Mouse (Mus musculus) stomach, embryonic 14.5 days (tissue): ENCODE measurements at regions not wholly inside any gene's neighbourhood (a gene's known extent, or its start where the extent isn't known, plus 50 kb on each side); places are given as distances from the start of the nearest gene placed in this dataset.

Source experiments
- ATAC-seq: fragments of 200-750 bp; cut with Nextera tagmentation; 2 replicates; pipeline ENCODE4 v1.8.0; 2017; ENCODE audit warnings: low read depth, moderate TSS enrichment; ENCODE audit not compliant: insufficient number of reproducible peaks, insufficient read depth, low FRiP score
- H3K27ac ChIP-seq: fragments of 300-500 bp; sonication (generic); 2 replicates; pipeline ENCODE4 v1.5.1; 2014; ENCODE audit warnings: mild to moderate bottlenecking, low read length, moderate library complexity, mixed read lengths
- H3K27me3 ChIP-seq: fragments of 300-500 bp; sonication (generic); 2 replicates; pipeline ENCODE4 v1.6.1; 2014; ENCODE audit warnings: low read length, control low read depth, mixed read lengths; ENCODE audit not compliant: control insufficient read depth, insufficient read depth
- H3K36me3 ChIP-seq: fragments of 300-500 bp; sonication (generic); 2 replicates; pipeline ENCODE4 v1.6.1; 2014; ENCODE audit warnings: mild to moderate bottlenecking, control low read depth, low read length, moderate library complexity, mixed read lengths; ENCODE audit not compliant: control insufficient read depth, insufficient read depth
- H3K4me1 ChIP-seq: fragments of 300-500 bp; sonication (generic); 2 replicates; pipeline ENCODE4 v1.6.1; 2014; ENCODE audit warnings: low read length, control low read depth, mixed read lengths; ENCODE audit not compliant: control insufficient read depth, insufficient read depth
- H3K4me2 ChIP-seq: fragments of 300-500 bp; sonication (generic); replicated peaks from 2 replicates; pipeline ENCODE4 v1.6.1; 2014; ENCODE audit warnings: low read depth, low read length, control low read depth
- H3K4me3 ChIP-seq: fragments of 300-500 bp; sonication (generic); 2 replicates; pipeline ENCODE4 v1.5.1; 2014; ENCODE audit warnings: low read depth, low read length, control low read depth
- H3K9ac ChIP-seq: fragments of 300-500 bp; sonication (generic); replicated peaks from 2 replicates; pipeline ENCODE4 v1.6.1; 2014; ENCODE audit warnings: low read depth, mild to moderate bottlenecking, control low read depth, low read length, moderate library complexity, mixed read lengths
- H3K9me3 ChIP-seq: fragments of 300-500 bp; sonication (generic); 2 replicates; pipeline ENCODE4 v1.6.1; 2016; ENCODE audit warnings: low read depth, low read length, control low read depth; ENCODE audit not compliant: control insufficient read depth
- WGBS: fragments of 180-500 bp; shearing (Covaris S2); extraction: QIAGEN DNeasy Blood & Tissue Kit; methylation state at CpG from one replicate; pipeline ENCODE4 v1.1.7; 2014; 5-methylcytosine and 5-hydroxymethylcytosine counted together

- peaks cover 3% of the 10 kb centered on the region; the same call in 1 of the 2 replicates for H3K4me1 ChIP-seq
- no peaks in the 10 kb centered on the region for H3K9me3 ChIP-seq
- WGBS, result 85% methylated on average over 5 of the region's 5 CpGs
- no peak overlapping the region for H3K4me3 ChIP-seq
- H3K4me2 ChIP-seq, result no peak overlapping the region
- no peaks in the 10 kb centered on the region for H3K36me3 ChIP-seq
- H3K9ac ChIP-seq, result no peak overlapping the region
- H3K27me3 ChIP-seq, result no peaks in the 10 kb centered on the region
- H3K27ac ChIP-seq, result no peak overlapping the region
- ATAC-seq, result no peak
These were observed 73.6 kb upstream of the Parp11 start for GRCm38 (mm10) chr6:127373052-127373451.

DNA sequence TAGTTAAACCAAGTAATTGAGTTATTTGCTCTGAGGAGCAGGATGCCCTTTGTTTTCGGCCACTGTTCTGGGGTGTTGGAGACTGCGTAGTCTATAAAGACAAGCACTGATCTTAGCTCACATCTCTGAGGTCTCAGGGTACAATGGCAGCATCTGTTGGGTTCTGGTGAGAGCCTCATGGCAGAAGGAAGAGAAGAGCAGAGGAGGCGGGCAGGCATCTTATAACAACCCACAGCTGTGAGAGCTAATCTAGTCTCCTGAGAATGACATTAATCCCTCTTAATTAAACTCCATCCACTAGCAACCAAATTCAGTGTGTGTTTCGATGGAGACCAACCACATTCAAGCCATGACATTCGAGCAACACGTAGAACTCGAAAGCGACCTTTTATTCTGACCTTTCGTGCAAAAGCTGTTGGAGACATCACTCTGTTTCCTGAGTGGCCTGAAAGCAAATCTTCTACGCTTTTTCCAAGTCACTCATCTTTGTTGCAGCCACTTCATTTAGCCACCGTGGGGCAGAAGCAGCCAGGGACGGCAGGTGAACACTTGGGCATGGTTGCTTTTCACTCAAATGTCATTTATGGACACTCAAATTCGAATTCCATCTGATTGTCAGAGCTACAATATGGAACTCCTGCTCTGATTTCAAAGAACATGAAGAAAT is 72.7 kb upstream of the Parp11 start:
- 82% methylated on average over 13 of the region's 13 CpGs for WGBS
- Histone ChIP-seq H3K9ac (no peak overlapping the region), H3K27me3 (no peaks in the 10 kb centered on the region), H3K27ac (no peak overlapping the region), H3K9me3 (no peaks in the 10 kb centered on the region), H3K36me3 (no peaks in the 10 kb centered on the region), H3K4me1 (peaks cover 3% of the 10 kb centered on the region; the same call in 1 of the 2 replicates), H3K4me3 (no peak overlapping the region), H3K4me2 (no peak overlapping the region)
- no peak for ATAC-seq

DNA sequence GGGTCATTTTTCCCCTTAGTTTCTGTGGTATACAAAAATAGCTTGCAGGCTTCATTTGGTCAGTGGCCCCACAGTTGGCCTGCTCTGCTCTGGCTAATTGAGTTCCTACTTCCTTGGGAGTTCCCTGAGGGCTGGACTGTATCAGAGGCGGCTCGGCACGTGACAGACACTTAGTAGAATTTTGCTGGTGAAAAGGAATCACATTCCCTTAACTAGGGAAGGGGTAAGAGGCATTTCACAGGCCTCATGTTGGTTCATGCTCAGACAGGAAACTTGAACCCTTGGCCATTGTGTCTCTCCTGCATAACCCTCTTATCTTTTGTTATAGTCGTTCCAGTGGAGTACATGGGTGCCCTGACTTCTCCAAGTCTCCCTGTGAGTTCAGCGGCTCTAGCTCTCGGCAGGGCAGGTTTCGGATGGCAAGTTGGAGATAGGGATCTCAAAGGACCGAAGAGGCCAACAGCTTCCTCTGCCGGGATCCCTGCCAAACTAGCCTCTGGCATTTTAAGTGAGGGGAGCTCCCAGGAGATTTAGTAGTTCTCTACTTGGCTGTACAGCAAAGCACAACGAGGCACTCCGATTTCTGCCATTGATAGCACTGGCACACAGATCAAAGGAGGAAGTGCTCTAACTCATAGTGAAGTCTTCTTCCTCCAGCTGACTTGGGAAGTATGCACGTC is 72.0 kb upstream of the Parp11 start:
- H3K4me2 ChIP-seq, result no peak overlapping the region
- H3K9me3 ChIP-seq, result no peaks in the 10 kb centered on the region
- ATAC-seq, result no peak
- no peak overlapping the region for H3K4me3 ChIP-seq
- H3K4me1 ChIP-seq, result peaks cover 3% of the 10 kb centered on the region; the same call in 1 of the 2 replicates
- H3K27me3 ChIP-seq, result no peaks in the 10 kb centered on the region
- no peak overlapping the region for H3K9ac ChIP-seq
- H3K36me3 ChIP-seq, result no peaks in the 10 kb centered on the region
- 52% methylated on average over 12 of the region's 12 CpGs for WGBS
- H3K27ac ChIP-seq, result no peak overlapping the region

GRCm38 (mm10) chr6:127375144-127375529 is 71.5 kb upstream of the Parp11 start:
- H3K9me3 ChIP-seq, result no peaks in the 10 kb centered on the region
- ATAC-seq, result no peak
- no peaks in the 10 kb centered on the region for H3K27me3 ChIP-seq
- WGBS, result 77% methylated on average over 2 of the region's 2 CpGs
- peaks cover 3% of the 10 kb centered on the region; the same call in 1 of the 2 replicates for H3K4me1 ChIP-seq
- H3K4me3 ChIP-seq, result no peak overlapping the region
- H3K36me3 ChIP-seq, result no peaks in the 10 kb centered on the region
- H3K4me2 ChIP-seq, result no peak overlapping the region
- no peak overlapping the region for H3K27ac ChIP-seq
- no peak overlapping the region for H3K9ac ChIP-seq

- Histone ChIP-seq H3K27me3 (no peaks in the 10 kb centered on the region), H3K9ac (no peak overlapping the region), H3K4me3 (no peak overlapping the region), H3K4me1 (peaks cover 3% of the 10 kb centered on the region; the same call in 1 of the 2 replicates), H3K36me3 (no peaks in the 10 kb centered on the region), H3K27ac (no peak overlapping the region), H3K4me2 (no peak overlapping the region), H3K9me3 (no peaks in the 10 kb centered on the region)
- WGBS, result 37% methylated on average over 8 of the region's 8 CpGs
- ATAC-seq, result peak; percentile 76; the same call in 1 of the 2 replicates
These were observed 70.9 kb upstream of the Parp11 start for GRCm38 (mm10) chr6:127375711-127376199.

DNA sequence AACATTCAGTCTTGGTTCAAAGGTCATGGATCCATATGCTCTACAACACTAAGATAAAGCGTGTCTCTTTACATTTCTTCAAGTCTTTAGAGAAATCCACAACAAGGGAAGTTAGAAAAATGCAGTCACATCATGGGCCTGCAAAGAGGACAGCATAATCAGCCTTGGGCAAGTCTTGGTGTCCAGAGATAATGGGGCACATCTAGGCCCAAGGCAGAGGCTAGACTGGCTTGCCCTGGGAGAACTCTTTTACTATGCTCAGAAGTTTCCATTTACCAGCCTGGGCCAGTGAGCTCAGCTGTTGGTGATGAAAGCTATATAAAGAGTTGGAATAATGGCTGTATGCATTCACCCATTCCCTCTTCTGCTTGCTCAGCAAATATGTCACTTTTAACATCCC is 67.9 kb upstream of the Parp11 start:
- H3K9me3 ChIP-seq, result no peaks in the 10 kb centered on the region
- H3K9ac ChIP-seq, result no peak overlapping the region
- no peaks in the 10 kb centered on the region for H3K27me3 ChIP-seq
- no peaks in the 10 kb centered on the region for H3K36me3 ChIP-seq
- H3K27ac ChIP-seq, result no peak overlapping the region
- no peak overlapping the region for H3K4me3 ChIP-seq
- peaks cover 3% of the 10 kb centered on the region; the same call in 1 of the 2 replicates for H3K4me1 ChIP-seq
- ATAC-seq, result no peak
- no peak overlapping the region for H3K4me2 ChIP-seq
- WGBS, result 98% methylated on average over 1 of the region's 1 CpGs

- Histone ChIP-seq H3K9ac (no peak overlapping the region), H3K4me2 (no peak overlapping the region), H3K4me3 (no peak overlapping the region), H3K4me1 (peaks cover 3% of the 10 kb centered on the region; the same call in 1 of the 2 replicates), H3K36me3 (no peaks in the 10 kb centered on the region), H3K27ac (no peak overlapping the region), H3K27me3 (no peaks in the 10 kb centered on the region), H3K9me3 (no peaks in the 10 kb centered on the region)
- 0 out of 2 replicates have a peak, but pooled peaks have one; percentile 34 for ATAC-seq
- WGBS, result 12% methylated on average over 4 of the region's 4 CpGs
These were observed 67.1 kb upstream of the Parp11 start for GRCm38 (mm10) chr6:127379511-127379910.

DNA sequence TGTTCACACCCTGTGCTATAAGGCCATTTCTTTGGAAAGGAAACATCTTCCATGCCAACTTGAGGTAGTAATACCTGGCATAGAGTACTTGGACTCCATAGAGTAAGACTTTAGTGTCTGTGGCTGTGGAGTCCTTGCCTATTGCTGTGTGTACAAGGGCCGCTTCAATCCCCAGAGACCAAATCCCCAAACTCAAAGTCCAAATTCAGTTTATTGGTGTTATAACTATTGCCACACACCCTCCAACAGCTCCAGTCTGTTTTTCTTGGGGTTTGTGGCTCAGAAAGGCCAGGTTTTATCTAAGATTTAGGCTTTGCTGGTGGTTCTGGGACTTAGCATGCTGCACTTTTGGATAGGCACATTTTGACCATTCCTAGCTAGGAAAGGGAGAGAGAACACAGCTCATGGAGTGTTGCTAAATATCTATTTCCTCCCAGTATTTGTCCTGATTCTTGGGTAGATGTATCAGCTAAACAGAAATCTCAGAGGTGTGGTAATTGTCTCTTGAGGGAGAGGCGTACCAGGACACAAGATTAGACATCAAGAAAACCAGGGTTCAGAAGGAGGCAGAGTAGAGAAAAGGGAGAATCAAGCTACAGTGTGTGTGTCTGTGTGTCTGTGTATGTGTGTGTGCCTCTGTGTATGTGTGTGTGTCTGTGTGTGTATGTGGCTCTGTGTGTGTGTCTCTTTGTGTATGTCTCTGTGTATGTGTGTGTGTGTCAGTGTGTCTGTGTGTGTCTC is 65.3 kb upstream of the Parp11 start:
- Histone ChIP-seq H3K4me3 (no peak overlapping the region), H3K27me3 (no peaks in the 10 kb centered on the region), H3K9me3 (no peaks in the 10 kb centered on the region), H3K4me1 (no peaks in the 10 kb centered on the region), H3K9ac (no peak overlapping the region), H3K27ac (no peak overlapping the region), H3K4me2 (no peak overlapping the region), H3K36me3 (no peaks in the 10 kb centered on the region)
- ATAC-seq, result no peak
- 74% methylated on average over 2 of the region's 2 CpGs for WGBS
